Mouse (Mus musculus): ENCODE data around the gene 4930563M21Rik.

DNA sequence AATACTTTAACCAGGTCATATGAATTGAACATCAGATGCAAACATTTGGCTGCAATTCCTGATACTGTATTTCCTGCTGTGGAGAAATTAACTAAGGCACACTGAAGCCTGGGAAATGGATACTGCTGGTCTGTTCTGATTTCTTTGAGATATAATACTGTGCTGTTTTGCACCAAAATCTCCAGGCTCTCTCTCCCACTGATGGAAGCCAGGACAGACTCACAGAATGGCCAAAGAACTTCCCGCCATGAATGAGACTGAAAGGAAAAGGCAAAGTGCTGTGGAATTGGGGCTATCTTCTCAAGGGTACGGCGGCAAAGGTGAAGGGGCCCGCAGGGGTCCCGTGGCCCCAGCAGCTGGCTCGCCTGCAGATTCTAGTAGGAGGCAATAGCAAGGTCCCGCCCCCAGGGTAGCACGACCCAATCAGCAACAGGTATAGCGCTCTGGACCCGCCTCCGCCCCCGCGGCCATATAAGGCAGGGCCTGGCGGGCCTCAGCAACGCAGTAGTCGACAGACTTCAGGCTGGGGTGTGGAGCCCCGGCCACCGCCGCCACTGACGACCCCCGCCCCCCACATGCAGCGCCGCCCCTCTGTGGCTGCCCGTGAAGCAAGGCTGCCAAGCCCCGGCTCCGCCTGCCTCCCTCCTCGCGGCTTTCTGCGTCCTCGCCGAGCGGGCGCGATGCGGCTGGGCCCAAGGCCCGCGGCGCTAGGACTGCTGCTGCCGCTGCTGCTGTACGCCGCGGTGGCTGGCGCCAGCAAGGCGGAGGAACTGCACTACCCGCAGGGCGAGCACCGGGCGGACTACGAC lies 31.2 kb upstream of the 4930563M21Rik start, which contains the start of gene Rcn2:
- TF ChIP-seq CTCF (IDR thresholded peaks at IDR 0.05; ENCODE audit: control insufficient read depth, insufficient read depth, insufficient read length) (no peak), MYOD1 (IDR thresholded peaks at IDR 0.05; ENCODE audit: control insufficient read depth, insufficient read length, low read depth) (no peak), USF1 (IDR thresholded peaks at IDR 0.05; ENCODE audit: low read depth) (no peak)

Measured in C2C12 (cell line).